Mouse (Mus musculus) neural tube, embryonic 10.5 days (tissue): Measurements from ENCODE around the gene Braf.
"Not testable (repeated sequence)": the region's sequence is repeated elsewhere in the genome, so short reads cannot be mapped to it uniquely, and the experiment has no call there.

ENCODE experiments used
- DNase-seq: peaks from one replicate; pipeline ENCODE4 v3.0.0-alpha.2; 2017; ENCODE audit warnings: low spot score; ENCODE audit errors: extremely low spot score

The Braf gene

DNA sequence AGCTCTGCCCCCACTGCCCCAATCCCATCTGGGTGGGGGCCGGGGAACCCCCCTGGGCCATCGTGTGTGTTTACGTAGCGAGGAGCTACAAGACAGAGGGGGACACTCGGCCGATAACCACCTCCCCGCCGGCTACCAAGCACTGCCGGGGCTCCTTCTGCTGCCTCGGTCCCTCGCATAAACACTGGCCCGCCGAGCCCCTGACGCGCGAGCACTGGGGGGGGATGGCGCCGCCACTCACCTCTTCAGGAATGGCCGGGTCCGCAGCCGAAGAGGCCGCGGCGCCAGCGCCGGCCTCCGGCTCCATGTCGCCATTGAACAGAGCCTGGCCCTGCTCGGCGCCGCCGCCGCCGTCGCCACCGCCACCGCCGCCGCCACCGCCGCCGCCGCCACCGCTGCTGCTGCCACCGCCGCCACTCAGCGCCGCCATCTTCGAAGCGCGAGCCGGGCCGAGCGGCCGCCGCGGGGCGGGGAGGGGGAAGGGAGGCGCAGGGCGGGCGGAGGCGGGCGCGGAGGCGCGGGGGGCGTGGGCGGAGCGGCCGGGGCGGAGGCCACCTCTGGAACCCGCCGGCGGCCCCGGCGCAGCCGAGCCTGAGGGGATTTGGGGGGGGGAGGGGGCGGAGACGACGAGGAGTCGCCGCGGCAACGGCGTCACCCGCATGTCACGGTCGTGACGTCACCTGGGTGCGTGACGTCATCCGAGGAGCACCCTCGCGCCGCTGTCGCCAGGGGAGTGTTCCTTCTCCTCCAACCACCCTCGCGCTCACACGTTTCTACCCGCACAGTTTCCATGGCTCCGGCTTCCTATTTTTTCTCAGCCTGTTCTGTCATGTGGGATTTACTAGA is at the start of gene Braf:
Braf (minus strand) TSS at position 598 of the 846 bp plus-strand sequence.
- peak; percentile 92 for DNase-seq

DNA sequence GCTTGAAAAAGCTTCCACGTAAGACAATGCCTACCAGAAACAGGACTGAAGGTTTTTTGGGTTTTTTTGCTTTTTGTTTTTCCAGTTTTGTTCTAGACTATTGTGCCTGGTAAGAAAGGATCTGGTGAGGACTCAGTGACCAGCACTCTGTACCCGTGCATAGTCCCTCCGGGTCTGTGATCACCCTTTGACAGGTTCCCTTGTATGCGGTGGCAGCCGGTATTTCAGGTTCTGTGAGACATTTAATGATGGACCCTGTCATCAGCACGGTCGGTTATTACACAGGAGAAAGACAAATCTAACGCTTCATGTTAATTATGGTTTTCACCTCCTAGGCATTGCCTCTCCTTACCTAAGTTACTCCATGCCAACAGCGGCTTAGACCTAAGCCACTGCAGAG is 49.8 kb upstream of the Braf start:
- no peak for DNase-seq

DNA sequence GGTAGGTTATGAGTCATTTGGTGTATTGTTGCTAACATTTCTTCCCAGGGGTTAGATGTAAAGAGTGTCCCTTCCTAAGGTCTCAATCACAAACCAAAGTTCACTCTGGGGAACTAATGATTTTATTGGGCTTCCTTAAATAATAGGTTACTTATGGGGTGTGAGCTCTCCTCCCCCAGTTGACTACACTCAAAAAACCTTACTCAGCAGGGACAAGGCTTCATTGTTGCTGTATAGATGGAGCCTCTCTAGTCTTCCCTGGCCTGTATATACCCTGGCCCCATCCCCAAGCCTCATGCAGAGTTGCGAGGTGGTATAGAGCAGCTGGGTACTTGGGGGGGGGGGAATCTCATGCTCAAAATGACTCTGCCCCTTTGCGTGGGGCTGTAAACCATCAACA is 32.0 kb upstream of the Braf start:
- DNase-seq, result peak; percentile 6

- no peak for DNase-seq
Observed at GRCm38 (mm10) chr6:39749881-39750280, 24.6 kb upstream of the Braf start.

- DNase-seq, result no peak
Observed at GRCm38 (mm10) chr6:39747094-39747493, 21.8 kb upstream of the Braf start.

DNA sequence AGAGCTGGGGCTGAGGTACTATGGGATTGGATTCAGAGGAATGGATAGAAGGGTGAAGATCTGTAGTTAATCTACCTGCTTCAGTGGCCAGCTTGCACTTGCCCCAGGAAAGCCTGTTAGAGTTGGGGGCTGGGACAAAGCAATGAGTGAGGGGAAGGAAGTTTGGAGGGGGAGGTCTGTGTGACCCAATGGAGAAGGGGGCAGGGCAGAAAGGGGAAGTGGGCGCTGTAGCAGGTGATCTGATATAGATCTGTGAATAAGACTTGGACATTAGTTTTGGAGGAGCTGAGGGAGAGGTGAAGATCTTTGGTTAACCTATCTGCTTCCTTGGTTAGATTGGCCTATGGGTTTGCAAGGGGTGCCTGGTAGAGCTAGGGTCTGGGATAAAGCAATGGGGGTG is 20.2 kb upstream of the Braf start:
- peak; percentile 2 for DNase-seq

GRCm38 (mm10) chr6:39739698-39740097 is 14.4 kb upstream of the Braf start:
- peak; percentile 1 for DNase-seq

DNA sequence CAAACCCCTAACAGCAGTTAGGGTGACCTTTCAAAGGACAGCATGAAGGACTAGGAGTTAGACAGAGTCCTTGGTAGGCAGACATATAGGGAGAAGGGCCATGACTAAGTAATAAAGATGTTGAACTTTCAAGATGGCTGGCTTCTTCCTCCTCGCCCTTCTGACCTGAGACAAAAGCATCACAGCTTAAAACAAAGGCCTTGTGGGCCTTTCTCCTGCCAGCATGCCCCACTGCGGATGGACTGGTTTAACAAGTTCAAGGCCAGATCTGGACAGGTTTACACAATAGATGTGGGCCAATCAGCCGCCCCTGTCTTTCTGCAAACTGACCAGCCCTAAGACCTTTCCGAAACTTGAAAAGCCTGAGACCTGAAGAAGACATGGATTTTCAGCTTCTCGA is 2.8 kb upstream of the Braf start:
- DNase-seq, result no peak

DNA sequence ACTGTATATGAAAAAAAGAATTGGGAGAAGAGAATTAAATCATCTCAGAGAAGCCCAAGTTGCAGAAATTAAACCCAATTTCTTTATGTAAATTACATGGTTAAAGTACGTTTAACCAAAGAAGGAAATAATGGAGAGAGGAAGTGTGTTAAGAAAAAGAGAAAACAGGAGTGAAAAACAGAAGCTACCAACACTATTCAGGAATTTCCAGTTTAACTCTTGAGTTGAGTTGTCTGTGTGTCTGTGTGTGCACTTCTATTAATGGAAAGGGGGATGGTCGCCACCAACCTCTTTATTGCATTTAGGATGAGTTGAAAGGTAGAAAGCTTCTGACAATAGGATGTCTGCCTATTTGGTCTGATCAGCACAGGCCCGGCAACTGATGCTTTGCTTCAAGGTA is 886 bp upstream of the Braf start:
- no peak for DNase-seq

DNA sequence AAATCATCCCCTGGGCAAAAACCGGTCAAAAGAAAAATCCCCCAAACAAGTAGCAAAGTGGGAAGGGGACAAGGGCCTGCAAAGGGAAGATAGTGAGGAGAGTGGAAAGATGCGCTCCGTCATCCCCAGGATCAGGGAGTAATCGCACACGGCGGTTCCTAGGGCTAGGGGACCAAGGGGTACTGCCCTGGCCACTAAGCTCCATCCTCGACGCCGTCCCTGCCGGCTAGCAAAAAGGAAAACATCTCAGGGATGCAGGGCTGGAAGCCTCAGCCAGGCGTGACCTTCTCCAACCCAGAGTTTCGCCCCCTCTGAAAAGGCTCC is 759 bp downstream of the Braf start:
- DNase-seq, result no peak

GRCm38 (mm10) chr6:39724071-39724470 is 1.2 kb downstream of the Braf start:
- no peak for DNase-seq

DNA sequence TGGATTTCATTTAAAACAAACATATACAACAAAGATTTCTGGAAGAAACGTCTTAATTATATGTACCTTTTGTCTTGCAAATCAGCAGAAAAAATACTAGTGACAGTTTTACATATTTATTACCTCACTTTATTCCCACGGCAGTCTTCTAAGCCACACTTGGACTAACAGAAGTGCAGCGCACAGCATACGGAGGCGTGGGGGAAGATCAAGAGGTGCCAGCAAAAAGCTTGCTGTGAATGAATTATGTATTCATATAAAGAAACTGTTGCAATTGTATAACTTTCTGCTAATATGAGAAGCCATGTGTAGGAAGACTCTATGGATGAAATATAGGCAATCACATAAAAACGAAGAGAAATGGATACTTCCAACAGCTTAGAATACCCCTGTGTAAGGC is 6.7 kb downstream of the Braf start:
- peak; percentile 2 for DNase-seq

- DNase-seq, result no peak
Observed at GRCm38 (mm10) chr6:39717049-39717448, 8.2 kb downstream of the Braf start.

DNA sequence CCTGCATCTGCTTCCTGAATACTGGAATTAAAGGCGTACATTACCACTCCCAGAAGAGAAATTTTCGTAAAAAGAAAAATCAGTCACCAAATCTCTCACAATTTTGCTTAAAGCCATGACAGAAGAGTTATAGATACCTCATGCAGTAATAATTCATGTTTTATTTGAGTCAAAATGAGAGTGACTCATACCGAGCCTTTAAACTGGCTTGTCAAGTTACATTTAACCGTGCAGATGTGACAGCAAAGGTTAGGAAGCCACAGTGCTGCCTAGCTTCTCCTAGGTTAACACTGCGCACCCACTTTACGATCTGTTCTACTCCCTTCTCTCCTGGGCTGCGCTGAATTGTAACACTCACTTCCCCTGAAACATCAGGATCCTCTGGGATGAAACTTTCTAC is 10.9 kb downstream of the Braf start:
- no peak for DNase-seq

DNA sequence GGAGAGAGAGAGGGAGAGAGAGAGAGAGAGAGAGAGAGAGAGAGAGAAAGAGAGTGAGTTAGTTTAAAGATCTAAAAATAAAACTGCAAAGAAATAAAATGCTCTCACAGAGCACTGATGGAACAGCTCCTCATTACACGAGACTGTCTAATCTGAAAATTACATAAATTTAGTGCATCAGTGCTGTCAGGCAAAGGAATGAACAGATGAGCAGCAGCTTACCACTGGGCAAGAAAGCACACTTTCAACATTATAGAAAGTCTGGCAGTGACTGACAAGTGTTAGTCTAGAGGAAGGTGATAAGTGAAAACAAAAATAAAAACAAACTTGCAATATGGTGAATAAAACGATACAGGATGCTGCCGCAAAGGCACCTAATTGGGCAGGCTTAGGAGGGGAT is 11.9 kb downstream of the Braf start:
- no peak for DNase-seq

DNA sequence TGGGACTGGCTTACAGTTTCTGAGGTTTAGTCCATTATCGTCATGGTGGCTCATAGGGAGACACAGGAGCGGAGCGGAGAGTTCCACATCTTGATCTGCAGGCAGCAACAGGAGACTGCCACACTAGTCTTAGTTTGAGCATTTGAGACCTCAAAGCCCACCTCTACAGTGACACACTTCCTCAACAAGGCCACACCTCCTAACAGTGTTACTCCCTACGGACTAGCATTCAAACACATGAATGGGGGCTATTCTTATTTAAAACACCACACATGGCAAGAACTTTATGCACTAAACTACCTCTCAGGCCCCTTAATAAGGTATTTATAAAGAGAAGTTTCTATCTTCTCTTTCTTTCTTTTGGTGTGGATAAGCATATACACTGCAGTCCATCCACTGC is 19.6 kb downstream of the Braf start:
- no peak for DNase-seq

DNA sequence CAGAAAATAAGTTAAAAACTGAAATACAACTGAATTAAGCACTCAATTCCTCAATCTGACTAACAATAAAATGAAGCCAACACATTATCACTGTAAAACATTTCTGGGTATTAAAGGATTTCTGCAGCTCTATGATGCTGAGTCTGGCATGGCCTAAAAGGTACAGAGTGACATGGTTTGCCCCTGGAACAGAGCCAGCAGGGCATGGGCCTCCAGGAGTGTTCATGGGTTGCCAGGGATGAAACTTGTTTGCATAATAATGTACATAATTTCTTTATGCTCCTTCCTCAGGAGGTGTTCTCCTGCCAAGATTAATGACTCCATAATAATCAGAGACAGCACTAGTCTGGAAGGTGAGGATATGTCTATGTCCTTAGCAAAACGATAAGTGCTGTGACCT is 32.1 kb downstream of the Braf start:
- no peak for DNase-seq

DNA sequence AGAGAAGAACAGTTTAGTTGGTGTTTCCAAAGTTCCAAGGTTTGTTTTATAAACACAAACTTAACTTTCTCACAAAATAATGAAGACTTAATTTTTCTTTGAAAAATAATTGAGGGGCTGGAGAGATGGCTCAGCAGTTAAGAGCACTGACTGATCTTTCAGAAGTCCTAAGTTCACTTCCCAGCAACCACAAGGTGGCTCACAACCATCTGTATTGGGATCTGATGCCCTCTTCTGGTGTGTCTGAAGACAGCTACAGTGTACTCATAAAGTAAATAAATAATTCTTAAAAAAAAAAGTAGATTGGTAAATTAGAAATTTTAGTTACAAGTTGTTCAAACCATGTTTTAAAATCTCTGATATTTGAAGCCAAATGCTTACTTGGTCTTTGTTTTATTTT is 38.4 kb downstream of the Braf start:
- not testable (repeated sequence) for DNase-seq

DNA sequence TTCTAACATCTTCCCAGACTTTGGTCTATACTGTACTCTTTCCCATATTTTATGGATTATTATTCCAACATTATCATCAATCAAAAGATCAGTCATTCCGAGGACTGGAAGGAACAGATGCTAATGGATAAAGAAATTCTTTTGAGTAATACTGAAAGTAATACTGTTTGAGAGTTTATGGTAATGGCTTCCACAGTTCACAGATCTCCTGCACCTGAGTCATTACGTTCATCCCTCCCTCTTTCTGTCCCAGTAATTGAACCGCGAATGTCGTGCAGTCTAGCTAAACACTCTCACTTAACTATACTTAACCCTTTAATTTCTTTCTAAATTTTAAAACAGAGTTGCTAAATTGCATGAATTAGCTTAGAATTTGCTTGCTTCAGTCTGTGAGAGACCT is 43.5 kb downstream of the Braf start:
- DNase-seq, result no peak

GRCm38 (mm10) chr6:39680524-39680923 is 44.7 kb downstream of the Braf start:
- no peak for DNase-seq

DNA sequence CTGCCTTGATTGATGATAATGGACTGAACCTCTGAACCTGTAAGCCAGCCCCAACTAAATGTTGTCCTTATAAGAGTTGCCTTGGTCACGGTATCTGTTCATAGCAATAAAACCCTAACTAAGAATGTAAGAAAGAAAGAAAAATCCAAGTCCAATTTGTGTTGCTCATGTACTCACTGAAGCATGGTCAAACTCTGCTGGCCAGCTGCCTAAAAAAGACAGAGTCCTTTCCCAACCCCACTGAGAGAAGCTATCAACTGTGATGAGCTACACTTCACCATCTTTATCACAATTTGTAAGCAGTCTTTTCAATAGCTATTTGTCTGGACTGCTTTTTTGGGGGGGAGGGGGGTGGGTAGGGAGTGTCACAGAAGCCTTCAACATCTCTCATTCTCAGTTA is 47.0 kb downstream of the Braf start:
- no peak for DNase-seq

DNA sequence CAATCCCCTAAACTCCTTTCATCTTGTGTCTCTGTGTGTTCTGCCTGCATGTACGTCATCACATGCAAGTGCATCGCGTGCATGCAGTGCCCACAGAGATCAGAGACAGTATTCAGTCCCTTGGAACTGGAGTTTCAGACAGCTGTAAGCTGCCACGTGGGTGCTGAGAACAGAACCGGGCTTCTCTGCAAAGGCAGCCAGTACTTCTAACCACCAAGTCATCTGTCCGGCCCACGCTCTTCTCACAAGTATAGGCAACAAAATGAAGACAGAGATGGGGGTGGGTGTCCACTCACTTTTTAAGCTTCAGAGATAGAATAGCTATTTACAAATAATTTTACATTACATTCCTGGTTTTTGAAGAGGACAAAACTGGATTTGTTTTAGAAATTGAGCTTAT is 50.2 kb downstream of the Braf start:
- no peak for DNase-seq

DNA sequence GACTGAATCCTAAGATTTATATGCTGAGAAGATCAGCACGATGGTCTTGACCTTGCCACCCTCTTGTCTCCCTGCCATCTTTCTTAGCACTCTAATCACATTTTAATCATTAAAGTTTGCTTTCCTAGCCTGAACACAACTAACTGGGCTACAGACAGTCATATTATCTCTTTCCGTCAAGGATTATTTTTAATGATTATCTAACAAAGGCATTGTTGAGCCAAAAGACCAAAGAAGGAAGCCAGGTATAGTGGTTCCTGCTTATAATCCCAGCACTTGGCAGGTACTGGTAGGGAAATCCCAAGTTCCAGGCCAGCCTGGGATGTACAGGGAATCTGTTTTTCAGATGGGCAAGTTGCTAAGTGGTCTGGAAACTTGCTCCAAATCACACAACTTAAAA is 114.0 kb downstream of the Braf start:
- DNase-seq, result no peak

DNA sequence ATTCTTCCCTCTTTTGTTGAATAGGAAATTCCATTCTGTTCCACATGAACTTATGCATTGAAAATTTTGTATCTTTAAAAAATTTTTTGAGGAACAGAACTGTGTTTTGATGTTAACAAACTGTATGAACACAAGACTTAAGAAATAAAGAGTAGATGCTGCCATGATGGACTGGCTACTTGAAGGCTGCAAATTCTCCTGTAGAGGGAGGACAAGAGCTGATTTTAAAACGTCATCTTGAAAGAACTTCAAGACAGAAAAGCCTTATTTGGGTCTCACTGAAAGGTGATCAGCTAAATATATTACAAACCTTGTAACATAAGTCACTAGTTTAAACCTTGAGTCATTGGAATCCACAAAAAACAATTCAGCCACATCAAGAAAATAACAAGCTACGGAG is 115.1 kb downstream of the Braf start:
- no peak for DNase-seq
